Mouse (Mus musculus): Measurements from ENCODE around the gene Ttc16.

GRCm38 (mm10) chr2:32720053-32720452 is 55.4 kb downstream of the Ttc16 start:
- no peak for TF ChIP-seq CTCF (IDR thresholded peaks at IDR 0.05; ENCODE audit: borderline replicate concordance, extremely low read depth, insufficient read depth, insufficient read length)
- TF ChIP-seq POLR2A (IDR thresholded peaks at IDR 0.05; ENCODE audit: borderline replicate concordance, extremely low read depth, insufficient read depth, insufficient read length, poor library complexity, severe bottlenecking) = no peak

Measured in brain, embryonic 14.5 days (tissue).